Mouse (Mus musculus) thymus, adult 2 months (tissue): ENCODE measurements around the gene Slc7a5.

Experiments
- CTCF ChIP-seq: fragments of 200-500 bp; IDR thresholded peaks from 2 replicates; pipeline ENCODE4 v1.5.1; 2012; ENCODE audit warnings: mild to moderate bottlenecking, control low read depth, low read length, moderate library complexity, borderline replicate concordance; ENCODE audit not compliant: control insufficient read depth, poor library complexity, insufficient read depth; ENCODE audit errors: extremely low read depth
- POLR2A ChIP-seq: fragments of 200-500 bp; IDR thresholded peaks from 2 replicates; pipeline ENCODE4 v1.6.1; 2012; ENCODE audit warnings: mild to moderate bottlenecking, low read length, control low read depth, moderate library complexity; ENCODE audit not compliant: control insufficient read depth, poor library complexity, insufficient read depth; ENCODE audit errors: extremely low read depth

DNA sequence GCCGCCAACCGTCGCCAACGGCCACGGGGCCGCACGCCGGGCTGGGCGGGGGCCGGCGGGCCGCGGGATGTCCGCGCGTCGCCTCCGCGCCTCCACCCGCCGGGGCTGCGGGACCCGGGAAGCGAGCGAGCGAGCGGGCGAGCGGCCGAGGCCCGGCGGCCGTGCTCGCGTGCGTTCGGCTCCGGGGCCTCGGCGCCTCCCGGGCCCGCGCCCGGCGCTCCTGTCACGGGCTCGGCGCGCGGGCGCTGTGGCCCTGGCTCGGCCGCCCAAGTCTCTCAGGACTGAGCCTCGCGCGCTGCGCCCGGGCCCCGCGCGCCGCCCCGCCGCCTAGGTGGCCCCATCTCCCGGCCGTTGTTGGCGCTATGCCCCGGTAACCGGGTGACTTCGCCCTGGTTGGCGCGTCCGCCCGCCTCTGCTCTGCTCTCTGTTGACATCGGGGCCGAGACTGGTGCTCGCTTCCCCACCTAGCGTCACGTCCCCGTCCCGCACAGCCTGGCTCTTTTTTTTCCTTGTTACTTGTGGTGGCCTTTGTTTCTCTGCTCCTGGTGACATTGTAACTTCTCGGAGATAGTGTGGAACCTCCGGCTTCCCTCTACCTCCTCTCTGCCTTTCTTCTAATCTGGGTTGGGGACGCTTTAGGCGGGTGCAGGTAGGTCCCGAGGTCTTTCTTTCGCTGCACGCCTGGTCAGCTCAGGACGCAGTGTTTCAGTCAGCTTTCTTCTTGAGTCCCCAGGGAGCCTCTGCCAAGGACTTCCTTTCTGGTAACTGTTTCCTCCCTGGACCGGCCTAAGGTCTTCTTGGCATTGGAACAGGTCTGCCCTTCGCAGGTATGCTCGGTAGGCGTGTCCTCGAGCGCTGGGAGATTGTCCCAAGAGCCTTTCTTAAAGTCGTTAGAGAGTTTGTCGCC, 43.5 kb upstream of the Slc7a5 start:
- TF ChIP-seq CTCF (no peak), POLR2A (peak; percentile 51; the same call in 1 of the 2 replicates)
